Mouse (Mus musculus) myocyte (in vitro differentiated cells): ENCODE measurements around the gene Entpd1. TPM values are rescaled to one million over a fixed set of nuclear protein-coding genes. Genes with fewer than 3 reads are reported as not detected.

Experiments used
- H3K27me3 ChIP-seq: one replicate; pipeline ENCODE4 v1.6.1; 2011; ENCODE audit not compliant: control insufficient read depth, insufficient read depth, insufficient read length
- H3K36me3 ChIP-seq: one replicate; pipeline ENCODE4 v1.6.1; 2011; ENCODE audit not compliant: control insufficient read depth, insufficient read depth
- H3K4me2 ChIP-seq: one replicate; pipeline ENCODE4 v1.6.1; 2011; ENCODE audit warnings: low read depth, control low read depth
- H3K4me3 ChIP-seq: one replicate; pipeline ENCODE4 v1.5.1; 2011; ENCODE audit warnings: mild to moderate bottlenecking, control low read depth, moderate library complexity
- H3K79me2 ChIP-seq: one replicate; pipeline ENCODE4 v1.6.1; 2011; ENCODE audit not compliant: control insufficient read depth, insufficient read depth
- H3ac ChIP-seq: one replicate; pipeline ENCODE4 v1.6.1; 2011; ENCODE audit not compliant: control insufficient read depth, insufficient read length
- CEBPB ChIP-seq: IDR thresholded peaks from 2 replicates; pipeline ENCODE4 v1.6.1; 2011; ENCODE audit warnings: mild to moderate bottlenecking, moderate library complexity; ENCODE audit not compliant: poor library complexity, insufficient read depth, severe bottlenecking
- E2F4 ChIP-seq: IDR thresholded peaks from one replicate; pipeline ENCODE4 v1.6.1; 2011; ENCODE audit warnings: mild to moderate bottlenecking, control low read depth, moderate library complexity; ENCODE audit not compliant: insufficient read depth
- MAX ChIP-seq: IDR thresholded peaks from one replicate; pipeline ENCODE4 v1.6.1; 2011; ENCODE audit warnings: low read depth, mild to moderate bottlenecking, control low read depth
- MYOD1 ChIP-seq, 3 experiments: IDR thresholded peaks; one replicate each; pipeline ENCODE4 v1.6.1; 2011; ENCODE audit warnings: control low read depth in 2 of 3, low read depth in 2 of 3, mild to moderate bottlenecking in 2 of 3, moderate library complexity in 1 of 3; ENCODE audit not compliant: insufficient read length in 2 of 3, control insufficient read depth in 1 of 3
- MYOG ChIP-seq, 3 experiments: IDR thresholded peaks; one replicate each; pipeline ENCODE4 v1.6.1; 2011; ENCODE audit warnings: control low read depth in 2 of 3, low read depth in 2 of 3, mild to moderate bottlenecking in 2 of 3; ENCODE audit not compliant: insufficient read length in 2 of 3, control insufficient read depth in 1 of 3, insufficient read depth in 1 of 3
- POLR2A ChIP-seq: IDR thresholded peaks from one replicate; pipeline ENCODE4 v1.6.1; 2011; ENCODE audit warnings: low read depth, mild to moderate bottlenecking, control low read depth, moderate library complexity; ENCODE audit not compliant: insufficient read length
- POLR2AphosphoS2 ChIP-seq: IDR thresholded peaks from one replicate; pipeline ENCODE4 v1.6.1; 2011; ENCODE audit warnings: low read depth, control low read depth; ENCODE audit not compliant: insufficient read length
- REST ChIP-seq: IDR thresholded peaks from one replicate; pipeline ENCODE4 v1.6.1; 2011; ENCODE audit warnings: mild to moderate bottlenecking, control low read depth, moderate library complexity; ENCODE audit not compliant: insufficient read depth, insufficient read length
- SRF ChIP-seq: IDR thresholded peaks from one replicate; pipeline ENCODE4 v1.6.1; 2011; ENCODE audit warnings: low read depth; ENCODE audit not compliant: control insufficient read depth, insufficient read length
- TCF12 ChIP-seq: IDR thresholded peaks from one replicate; pipeline ENCODE4 v1.6.1; 2011; ENCODE audit warnings: mild to moderate bottlenecking, control low read depth; ENCODE audit not compliant: poor library complexity, insufficient read depth, severe bottlenecking
- TCF3 ChIP-seq: IDR thresholded peaks from one replicate; pipeline ENCODE4 v1.6.1; 2011; ENCODE audit warnings: low read depth, control low read depth; ENCODE audit not compliant: insufficient read length
- USF1 ChIP-seq: IDR thresholded peaks from one replicate; pipeline ENCODE4 v1.6.1; 2011; ENCODE audit warnings: low read depth, mild to moderate bottlenecking, control low read depth, moderate library complexity
- polyA plus RNA-seq: library from polyadenylated mRNA; unstranded; fragments of >200 nt; fragmentation: generic; extraction: Trizol; gene quantifications from one replicate; pipeline ENCODE4 v1.2.1, GENCODE M21; 2012; ENCODE audit warnings: missing spikeins

Gene Entpd1
- polyA plus RNA-seq, 1 experiment = 0.07 TPM

GRCm38 (mm10) chr19:40650090-40650489 is 37.9 kb downstream of the Entpd1 start:
- no peak overlapping the region for H3K4me2 ChIP-seq
- no peaks in the 10 kb centered on the region for H3K27me3 ChIP-seq
- H3K79me2 ChIP-seq = no peaks in the 10 kb centered on the region
- TF ChIP-seq TCF12 (no peak), MYOD1 (IDR thresholded peaks at IDR 0.05; ENCODE audit: control insufficient read depth in 1 of 3, insufficient read length in 2 of 3, low read depth in 2 of 3) (no peak), POLR2AphosphoS2 (no peak), REST (no peak), E2F4 (no peak), MAX (no peak), POLR2A (no peak), SRF (no peak), USF1 (no peak), MYOG (IDR thresholded peaks at IDR 0.05; ENCODE audit: control insufficient read depth in 1 of 3, insufficient read depth in 1 of 3, insufficient read length in 2 of 3, low read depth in 2 of 3) (no peak), CEBPB (no peak), TCF3 (no peak)
- H3K4me3 ChIP-seq = no peak overlapping the region
- no peaks in the 10 kb centered on the region for H3K36me3 ChIP-seq
- no peak overlapping the region for H3ac ChIP-seq

DNA sequence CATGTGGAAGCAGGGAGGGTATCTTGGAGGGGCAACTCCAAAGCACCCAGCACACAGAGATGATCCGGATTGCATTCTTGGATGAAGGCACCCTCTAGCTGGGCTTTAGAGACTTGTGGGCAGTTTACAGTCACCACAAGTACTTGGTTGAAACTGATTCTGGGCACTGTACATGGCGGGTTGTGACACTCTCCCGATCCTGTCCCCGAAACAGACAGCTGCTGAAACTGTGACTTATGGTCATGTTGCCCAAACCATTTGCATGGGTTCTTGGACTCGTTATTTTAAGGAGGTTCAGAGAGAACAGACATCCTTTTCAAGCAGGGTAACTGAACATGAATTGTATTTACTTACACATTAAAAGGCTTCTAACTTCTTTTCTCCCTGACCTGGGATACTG is 44.0 kb downstream of the Entpd1 start:
- Histone ChIP-seq H3K4me3 (no peak overlapping the region), H3ac (no peak overlapping the region), H3K4me2 (no peak overlapping the region), H3K36me3 (no peaks in the 10 kb centered on the region), H3K79me2 (no peaks in the 10 kb centered on the region), H3K27me3 (no peaks in the 10 kb centered on the region)
- TF ChIP-seq USF1 (no peak), POLR2A (no peak), MYOG (IDR thresholded peaks at IDR 0.05; ENCODE audit: control insufficient read depth in 1 of 3, insufficient read depth in 1 of 3, insufficient read length in 2 of 3, low read depth in 2 of 3) (no peak), TCF3 (no peak), REST (no peak), SRF (no peak), TCF12 (no peak), POLR2AphosphoS2 (no peak)

DNA sequence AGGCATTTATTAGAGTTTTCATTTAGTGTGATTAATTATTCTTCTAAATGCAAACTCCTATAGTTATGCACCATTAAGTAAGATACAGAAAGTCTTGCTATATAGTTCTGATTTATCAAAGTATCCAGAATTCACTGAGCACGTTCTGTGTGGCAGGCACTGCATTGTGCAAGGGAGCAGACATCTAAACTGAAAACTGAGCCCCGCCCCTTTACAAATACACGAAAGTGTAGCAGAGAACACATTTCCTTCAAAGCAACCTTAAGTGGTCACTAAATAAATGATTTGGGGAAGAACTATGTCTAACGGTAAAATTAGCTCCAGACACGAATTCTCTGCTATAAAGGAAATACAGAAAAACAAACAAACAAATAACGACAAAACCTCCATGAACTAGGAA is 46.1 kb downstream of the Entpd1 start:
- Histone ChIP-seq H3K36me3 (no peaks in the 10 kb centered on the region), H3K4me3 (no peak overlapping the region), H3ac (no peak overlapping the region), H3K27me3 (no peaks in the 10 kb centered on the region), H3K79me2 (no peaks in the 10 kb centered on the region), H3K4me2 (no peak overlapping the region)
- TF ChIP-seq POLR2AphosphoS2 (no peak), MYOD1 (IDR thresholded peaks at IDR 0.05; ENCODE audit: control insufficient read depth in 1 of 3, insufficient read length in 2 of 3, low read depth in 2 of 3) (no peak), MAX (no peak), POLR2A (no peak), REST (no peak), MYOG (IDR thresholded peaks at IDR 0.05; ENCODE audit: control insufficient read depth in 1 of 3, insufficient read depth in 1 of 3, insufficient read length in 2 of 3, low read depth in 2 of 3) (no peak), TCF3 (no peak), E2F4 (no peak), TCF12 (no peak), CEBPB (no peak), SRF (no peak), USF1 (no peak)

- no peak overlapping the region for H3K4me2 ChIP-seq
Observed at GRCm38 (mm10) chr19:40658935-40659334, 46.8 kb downstream of the Entpd1 start.

More at GRCm38 (mm10) chr19:40658935-40659334, 46.8 kb downstream of the Entpd1 start:
- Histone ChIP-seq H3K79me2 (no peaks in the 10 kb centered on the region), H3K27me3 (no peaks in the 10 kb centered on the region), H3K4me3 (no peak overlapping the region), H3K36me3 (no peaks in the 10 kb centered on the region), H3ac (no peak overlapping the region)
- TF ChIP-seq USF1 = no peak
- no peak for TF ChIP-seq CEBPB
- no peak for TF ChIP-seq MYOD1 (IDR thresholded peaks at IDR 0.05; ENCODE audit: control insufficient read depth in 1 of 3, insufficient read length in 2 of 3, low read depth in 2 of 3)
- TF ChIP-seq MYOG (IDR thresholded peaks at IDR 0.05; ENCODE audit: control insufficient read depth in 1 of 3, insufficient read depth in 1 of 3, insufficient read length in 2 of 3, low read depth in 2 of 3) = no peak
- TF ChIP-seq SRF = no peak
- no peak for TF ChIP-seq TCF3
- no peak for TF ChIP-seq MAX
- TF ChIP-seq POLR2A = no peak
- TF ChIP-seq E2F4 = no peak
- no peak for TF ChIP-seq POLR2AphosphoS2
- TF ChIP-seq REST = no peak
- TF ChIP-seq TCF12 = no peak
